Mouse (Mus musculus) C2C12 (cell line): ENCODE results near the gene Olfr766-ps1. TPM values are rescaled to one million over a fixed set of nuclear protein-coding genes. Genes with fewer than 3 reads are reported as not detected.

Source experiments
- H3K27me3 ChIP-seq: one replicate; pipeline ENCODE4 v1.6.1; 2011; ENCODE audit not compliant: control insufficient read depth, insufficient read depth, insufficient read length
- H3K36me3 ChIP-seq: one replicate; pipeline ENCODE4 v1.6.1; 2011; ENCODE audit not compliant: control insufficient read depth, insufficient read depth
- H3K4me3 ChIP-seq: one replicate; pipeline ENCODE4 v1.5.1; 2011; ENCODE audit warnings: mild to moderate bottlenecking, control low read depth; ENCODE audit not compliant: poor library complexity, insufficient read depth, severe bottlenecking
- H3K79me2 ChIP-seq: one replicate; pipeline ENCODE4 v1.6.1; 2011; ENCODE audit not compliant: control insufficient read depth, insufficient read depth
- H3K79me3 ChIP-seq: one replicate; pipeline ENCODE4 v1.6.1; 2011; ENCODE audit warnings: low read depth, control low read depth
- H3ac ChIP-seq: one replicate; pipeline ENCODE3; 2011; ENCODE audit warnings: low read depth; ENCODE audit not compliant: control insufficient read depth, insufficient read length
- CEBPB ChIP-seq: IDR thresholded peaks from one replicate; pipeline ENCODE4 v1.6.1; 2011; ENCODE audit warnings: low read depth, mild to moderate bottlenecking, control low read depth, moderate library complexity
- CTCF ChIP-seq: IDR thresholded peaks from one replicate; pipeline ENCODE4 v1.5.1; 2011; ENCODE audit not compliant: control insufficient read depth, insufficient read depth, insufficient read length
- FOSL1 ChIP-seq: IDR thresholded peaks from one replicate; pipeline ENCODE4 v1.8.0; 2011; ENCODE audit warnings: mild to moderate bottlenecking, low read length; ENCODE audit not compliant: poor library complexity, insufficient read depth, severe bottlenecking
- MAX ChIP-seq: IDR thresholded peaks from one replicate; pipeline ENCODE4 v1.6.1; 2011; ENCODE audit warnings: mild to moderate bottlenecking, control low read depth
- MYOD1 ChIP-seq: IDR thresholded peaks from one replicate; pipeline ENCODE4 v1.6.1; 2011; ENCODE audit warnings: low read depth; ENCODE audit not compliant: control insufficient read depth, insufficient read length
- MYOG ChIP-seq: IDR thresholded peaks from one replicate; pipeline ENCODE4 v1.6.1; 2011; ENCODE audit not compliant: control insufficient read depth, insufficient read length; ENCODE audit errors: extremely low read depth
- USF1 ChIP-seq: IDR thresholded peaks from one replicate; pipeline ENCODE4 v1.6.1; 2011; ENCODE audit warnings: low read depth, mild to moderate bottlenecking, control low read depth, moderate library complexity
- polyA plus RNA-seq: library from polyadenylated mRNA; unstranded; fragments of >200 nt; fragmentation: generic; extraction: Trizol; gene quantifications from one replicate; pipeline ENCODE4 v1.2.1, GENCODE M21; 2012; ENCODE audit warnings: missing spikeins

The Olfr766-ps1 gene
- polyA plus RNA-seq, 1 experiment, result not detected

DNA sequence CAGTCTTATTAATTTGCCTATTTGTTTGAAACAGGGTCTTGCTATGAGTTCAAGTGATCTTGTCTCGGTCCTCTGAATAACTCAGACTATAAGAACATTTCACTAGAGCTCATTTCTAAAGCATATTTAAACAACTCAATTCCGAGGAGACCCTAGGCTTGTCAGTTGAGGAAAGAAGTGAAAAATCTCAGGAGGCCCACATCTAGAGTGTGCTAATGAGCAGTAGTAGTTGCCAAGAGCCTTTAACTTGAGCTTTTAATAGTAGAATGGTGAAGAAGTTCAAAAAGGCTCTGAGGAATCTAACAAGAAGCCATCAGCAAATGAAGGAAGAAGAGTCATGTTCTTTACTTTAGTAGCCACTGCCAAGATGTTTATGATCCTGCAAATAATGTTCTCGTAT is 29.0 kb downstream of the Olfr766-ps1 start, which contains the start of gene Olfr764-ps1:
Gene Olfr764-ps1, minus strand, starts transcription at position 101 of the 400 bp plus-strand sequence.
- TF ChIP-seq MAX, result no peak
- TF ChIP-seq FOSL1, result no peak
- TF ChIP-seq USF1, result no peak
- TF ChIP-seq CEBPB, result no peak
- TF ChIP-seq CTCF, result no peak
- no peak for TF ChIP-seq MYOG
- no peak for TF ChIP-seq MYOD1
- no peak within 1 kb of the TSS for H3K4me3 ChIP-seq
- H3K36me3 ChIP-seq, result no peaks in the 10 kb centered on the region
- no peaks in the 10 kb centered on the region for H3K79me2 ChIP-seq
- no peak within 1 kb of the TSS for H3ac ChIP-seq
- H3K79me3 ChIP-seq, result no peaks in the 10 kb centered on the region
- no peaks in the 10 kb centered on the region for H3K27me3 ChIP-seq

GRCm38 (mm10) chr10:129028343-129028742 is 40.4 kb downstream of the Olfr766-ps1 start:
- no peaks in the 10 kb centered on the region for H3K79me2 ChIP-seq
- H3K79me3 ChIP-seq, result no peaks in the 10 kb centered on the region
- no peaks in the 10 kb centered on the region for H3K27me3 ChIP-seq
- H3K36me3 ChIP-seq, result no peaks in the 10 kb centered on the region
- TF ChIP-seq MYOG (no peak), USF1 (no peak), MAX (no peak), CEBPB (no peak), FOSL1 (no peak), CTCF (no peak), MYOD1 (no peak)
- no peak overlapping the region for H3ac ChIP-seq
- no peak overlapping the region for H3K4me3 ChIP-seq

- no peaks in the 10 kb centered on the region for H3K27me3 ChIP-seq
- no peaks in the 10 kb centered on the region for H3K79me2 ChIP-seq
- H3ac ChIP-seq, result no peak overlapping the region
- peak; percentile 18 for TF ChIP-seq CTCF
- TF ChIP-seq USF1, result no peak
- no peaks in the 10 kb centered on the region for H3K36me3 ChIP-seq
- H3K79me3 ChIP-seq, result no peaks in the 10 kb centered on the region
- H3K4me3 ChIP-seq, result no peak overlapping the region
These were observed 42.6 kb downstream of the Olfr766-ps1 start for GRCm38 (mm10) chr10:129026018-129026662.

- no peak overlapping the region for H3K4me3 ChIP-seq
- H3K27me3 ChIP-seq, result no peaks in the 10 kb centered on the region
- no peaks in the 10 kb centered on the region for H3K36me3 ChIP-seq
- H3ac ChIP-seq, result no peak overlapping the region
- H3K79me3 ChIP-seq, result no peaks in the 10 kb centered on the region
- no peak for TF ChIP-seq MYOD1
- no peak for TF ChIP-seq CTCF
- no peak for TF ChIP-seq MYOG
- no peak for TF ChIP-seq MAX
- no peak for TF ChIP-seq FOSL1
- no peak for TF ChIP-seq USF1
- H3K79me2 ChIP-seq, result no peaks in the 10 kb centered on the region
These were observed 45.5 kb downstream of the Olfr766-ps1 start for GRCm38 (mm10) chr10:129023319-129023718.

GRCm38 (mm10) chr10:129014477-129014876 is 54.3 kb downstream of the Olfr766-ps1 start:
- Histone ChIP-seq H3K79me3 (no peaks in the 10 kb centered on the region), H3ac (no peak overlapping the region), H3K79me2 (no peaks in the 10 kb centered on the region), H3K27me3 (no peaks in the 10 kb centered on the region), H3K36me3 (no peaks in the 10 kb centered on the region), H3K4me3 (no peak overlapping the region)
- TF ChIP-seq CTCF, result no peak
- no peak for TF ChIP-seq FOSL1
- TF ChIP-seq MAX, result no peak
- no peak for TF ChIP-seq MYOG
- TF ChIP-seq CEBPB, result no peak
- TF ChIP-seq USF1, result no peak
- no peak for TF ChIP-seq MYOD1

Other genes starting within 250 kb of the Olfr766-ps1 start
- 41.1 TPM for gene Ormdl2, start 247.3 kb downstream of the Olfr766-ps1 start, polyA plus RNA-seq
- 17.0 TPM for gene Gdf11, start 177.3 kb downstream of the Olfr766-ps1 start, polyA plus RNA-seq
- gene Cd63, start 168.0 kb downstream of the Olfr766-ps1 start, polyA plus RNA-seq, result 2,043 TPM
- 12.6 TPM for gene Rdh5, start 146.1 kb downstream of the Olfr766-ps1 start, polyA plus RNA-seq
- 204 TPM for gene Bloc1s1, start 144.9 kb downstream of the Olfr766-ps1 start, polyA plus RNA-seq
- 100 TPM for gene Itga7, start 135.2 kb downstream of the Olfr766-ps1 start, polyA plus RNA-seq
- gene Mettl7b, start 108.0 kb downstream of the Olfr766-ps1 start, polyA plus RNA-seq, result not detected
- not detected for gene Olfr9, start 79.5 kb downstream of the Olfr766-ps1 start, polyA plus RNA-seq
- gene Olfr763, start 58.2 kb downstream of the Olfr766-ps1 start, polyA plus RNA-seq, result not detected
- gene Olfr764-ps1, start 29.1 kb downstream of the Olfr766-ps1 start, polyA plus RNA-seq, result not detected
- not detected for gene Olfr765, start 19.0 kb downstream of the Olfr766-ps1 start, polyA plus RNA-seq
- gene Olfr767, start 13.9 kb upstream of the Olfr766-ps1 start, polyA plus RNA-seq, result not detected
- gene Olfr768, start 30.4 kb upstream of the Olfr766-ps1 start, polyA plus RNA-seq, result not detected
- gene Olfr769, start 48.9 kb upstream of the Olfr766-ps1 start, polyA plus RNA-seq, result not detected
- gene Olfr770, start 70.0 kb upstream of the Olfr766-ps1 start, polyA plus RNA-seq, result not detected
- gene Olfr771, start 95.8 kb upstream of the Olfr766-ps1 start, polyA plus RNA-seq, result not detected
- gene Olfr772, start 108.9 kb upstream of the Olfr766-ps1 start, polyA plus RNA-seq, result not detected
- not detected for gene Olfr773, start 118.4 kb upstream of the Olfr766-ps1 start, polyA plus RNA-seq
- gene Olfr774, start 167.2 kb upstream of the Olfr766-ps1 start, polyA plus RNA-seq, result not detected
- not detected for gene Olfr775, start 179.4 kb upstream of the Olfr766-ps1 start, polyA plus RNA-seq
- not detected for gene Olfr776, start 190.2 kb upstream of the Olfr766-ps1 start, polyA plus RNA-seq
- gene Olfr777, start 202.5 kb upstream of the Olfr766-ps1 start, polyA plus RNA-seq, result not detected
- gene Olfr780, start 249.1 kb upstream of the Olfr766-ps1 start, polyA plus RNA-seq, result not detected